Mouse (Mus musculus) lung, embryonic 16.5 days (tissue): ENCODE data around the gene Setd6. TPM values are rescaled to one million over a fixed set of nuclear protein-coding genes. Genes with fewer than 3 reads are reported as not detected.

ENCODE experiments used
- ATAC-seq: fragments of 200-750 bp; cut with Nextera tagmentation; 2 replicates; pipeline ENCODE4 v1.8.0; 2017; ENCODE audit warnings: low read depth, mild to moderate bottlenecking, moderate library complexity
- H3K27ac ChIP-seq: fragments of 300-500 bp; sonication (generic); 2 replicates; pipeline ENCODE4 v1.5.1; 2014; ENCODE audit warnings: mild to moderate bottlenecking, control low read depth, low read length
- H3K27me3 ChIP-seq: fragments of 300-500 bp; sonication (generic); 2 replicates; pipeline ENCODE4 v1.6.1; 2014; ENCODE audit warnings: low read depth, low read length, mixed read lengths; ENCODE audit not compliant: control insufficient read depth, insufficient read depth
- H3K36me3 ChIP-seq: fragments of 300-500 bp; sonication (generic); 2 replicates; pipeline ENCODE4 v1.6.1; 2014; ENCODE audit warnings: low read length; ENCODE audit not compliant: control insufficient read depth, insufficient read depth
- H3K4me1 ChIP-seq: fragments of 300-500 bp; sonication (generic); replicated peaks from 2 replicates; pipeline ENCODE4 v1.6.1; 2014; ENCODE audit warnings: low read length, mixed read lengths; ENCODE audit not compliant: control insufficient read depth, insufficient read depth
- H3K4me2 ChIP-seq: fragments of 300-500 bp; sonication (generic); 2 replicates; pipeline ENCODE4 v1.6.1; 2014; ENCODE audit warnings: low read depth, low read length, control low read depth
- H3K4me3 ChIP-seq: fragments of 300-500 bp; sonication (generic); 2 replicates; pipeline ENCODE4 v1.5.1; 2014; ENCODE audit warnings: mild to moderate bottlenecking, low read length, control low read depth
- H3K9ac ChIP-seq: fragments of 300-500 bp; sonication (generic); 2 replicates; pipeline ENCODE4 v1.6.1; 2014; ENCODE audit warnings: low read length, control low read depth
- H3K9me3 ChIP-seq: fragments of 300-500 bp; sonication (generic); 2 replicates; pipeline ENCODE4 v1.6.1; 2016; ENCODE audit warnings: low read length; ENCODE audit not compliant: control insufficient read depth
- WGBS: fragments of 180-500 bp; shearing (Covaris S2); extraction: QIAGEN DNeasy Blood & Tissue Kit; methylation state at CpG from one replicate; pipeline ENCODE4 v1.1.7; 2014; 5-methylcytosine and 5-hydroxymethylcytosine counted together
- polyA plus RNA-seq: library from polyadenylated mRNA; unstranded; fragments of >200 nt; fragmentation: Nextera tagmentation; extraction: Ambion mirVana; gene quantifications from 2 replicates; pipeline ENCODE4 v1.2.1, GENCODE M21; 2015

The Setd6 gene
- 14.3 and 15.9 TPM in 2 replicates for polyA plus RNA-seq

DNA sequence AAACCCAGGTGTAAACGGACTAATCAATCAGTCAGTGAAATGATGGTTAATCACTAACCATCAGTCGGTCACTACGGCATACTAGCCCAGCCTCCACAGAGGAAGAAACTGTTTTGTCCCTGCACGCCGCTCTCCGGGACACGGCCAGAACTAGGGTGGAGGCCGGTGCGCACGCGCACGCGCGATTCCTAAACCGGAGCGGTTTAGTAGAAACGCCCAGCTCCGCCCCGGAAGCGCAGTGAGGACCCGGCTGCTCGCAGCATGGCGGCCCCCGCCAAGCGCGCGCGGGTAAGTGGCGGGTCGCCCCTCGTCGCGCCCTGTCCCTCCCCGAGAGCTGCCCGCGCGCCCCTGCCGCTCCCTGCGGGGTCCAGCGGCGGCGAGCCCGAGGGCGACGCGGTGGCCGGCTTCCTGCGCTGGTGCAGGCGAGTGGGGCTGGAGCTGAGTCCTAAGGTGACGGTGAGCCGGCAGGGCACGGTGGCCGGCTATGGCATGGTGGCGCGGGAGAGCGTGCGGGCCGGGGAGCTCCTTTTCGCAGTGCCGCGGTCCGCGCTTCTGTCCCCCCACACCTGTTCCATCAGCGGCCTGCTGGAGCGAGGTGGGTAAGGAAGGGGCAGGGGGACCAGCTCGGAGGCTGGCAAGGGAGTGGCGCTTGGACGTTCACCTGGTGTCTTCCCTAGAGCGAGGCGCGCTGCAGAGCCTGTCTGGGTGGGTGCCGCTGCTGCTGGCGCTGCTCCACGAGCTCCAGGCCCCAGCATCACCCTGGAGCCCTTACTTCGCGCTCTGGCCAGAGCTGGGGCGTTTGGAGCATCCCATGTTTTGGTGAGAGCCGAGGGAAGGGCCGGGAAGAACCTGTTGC lies at the start of gene Setd6:
Setd6 (plus strand) TSS at position 206 of the 856 bp plus-strand sequence.
- Histone ChIP-seq H3K9me3 (no peaks in the 10 kb centered on the region), H3K27ac (peak within 1 kb of the TSS; percentile 53), H3K4me2 (peak within 1 kb of the TSS; percentile 70), H3K4me1 (peaks cover 12% of the 10 kb centered on the region), H3K36me3 (peaks cover 20% of the 10 kb centered on the region), H3K9ac (peak within 1 kb of the TSS; percentile 81), H3K4me3 (peak within 1 kb of the TSS; percentile 88), H3K27me3 (no peaks in the 10 kb centered on the region)
- under 1% methylated on average over 64 of the region's 79 CpGs for WGBS
- peak; percentile 83 for ATAC-seq

DNA sequence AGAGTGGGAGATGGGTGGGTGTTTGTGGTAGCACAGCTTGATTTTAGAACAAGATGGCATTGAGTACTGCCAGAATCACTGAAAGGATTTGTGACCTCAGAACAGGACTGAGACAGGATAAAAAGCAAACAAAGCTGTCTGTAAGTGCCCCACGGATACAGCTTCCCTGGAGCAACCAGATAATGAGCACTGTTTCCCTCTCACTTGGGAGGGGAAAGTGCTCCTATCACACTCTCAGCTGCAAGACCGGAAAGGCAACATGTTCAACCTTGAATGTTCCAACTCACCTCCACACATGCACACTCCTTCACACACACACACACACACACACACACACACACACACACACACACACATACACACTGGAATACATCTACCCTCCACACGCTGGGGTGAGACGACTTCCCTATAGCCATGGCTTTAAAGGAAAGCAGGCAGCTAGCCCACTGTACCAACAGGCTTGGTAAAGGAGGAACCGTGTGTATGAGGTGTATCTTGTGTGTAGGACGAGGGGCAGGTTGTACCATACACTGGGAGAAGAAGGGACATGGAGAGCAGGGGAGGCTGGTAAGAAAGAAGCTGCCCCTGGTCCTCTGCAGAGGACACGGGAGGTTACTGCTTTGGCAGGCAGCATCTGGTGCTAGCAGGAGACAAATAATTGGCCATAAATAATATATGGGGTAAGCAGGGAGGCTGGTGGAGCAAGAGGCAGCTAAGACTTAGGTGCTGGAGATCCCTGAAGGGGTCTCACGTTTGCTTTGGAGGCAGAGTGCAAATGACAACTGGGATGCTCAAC lies 47.3 kb upstream of the Setd6 start:
- H3K9ac ChIP-seq = no peak overlapping the region
- no peak overlapping the region for H3K4me2 ChIP-seq
- H3K4me1 ChIP-seq = no peaks in the 10 kb centered on the region; the same call in 1 of the 2 replicates
- no peaks in the 10 kb centered on the region for H3K9me3 ChIP-seq
- ATAC-seq = no peak
- no peaks in the 10 kb centered on the region for H3K36me3 ChIP-seq
- H3K4me3 ChIP-seq = no peak overlapping the region
- WGBS = 34% methylated on average over 8 of the region's 8 CpGs
- H3K27me3 ChIP-seq = no peaks in the 10 kb centered on the region
- H3K27ac ChIP-seq = no peak overlapping the region

DNA sequence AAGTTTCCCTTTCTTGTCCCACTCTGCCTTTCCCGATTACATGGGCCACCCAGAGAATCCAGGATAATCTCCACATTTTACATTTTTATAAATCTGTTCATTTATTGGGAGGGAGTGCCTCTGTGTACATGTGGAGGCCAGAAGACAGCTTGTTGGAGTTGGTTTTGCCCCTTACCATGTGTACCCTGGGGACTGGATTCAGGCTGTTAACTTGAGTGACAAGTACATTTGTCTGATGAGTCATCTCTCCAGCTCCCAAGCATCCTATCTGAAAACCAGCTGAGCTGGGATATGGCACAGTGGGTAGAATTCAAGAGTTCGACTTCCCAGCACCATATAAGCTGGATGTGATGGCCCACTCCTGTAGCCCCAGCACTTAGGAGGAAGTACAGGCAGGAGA lies 45.7 kb upstream of the Setd6 start:
- H3K9ac ChIP-seq = no peak overlapping the region
- H3K4me1 ChIP-seq = no peaks in the 10 kb centered on the region
- no peak overlapping the region for H3K4me3 ChIP-seq
- H3K4me2 ChIP-seq = no peak overlapping the region
- no peaks in the 10 kb centered on the region for H3K9me3 ChIP-seq
- H3K27me3 ChIP-seq = no peaks in the 10 kb centered on the region
- no peak overlapping the region for H3K27ac ChIP-seq
- no peaks in the 10 kb centered on the region for H3K36me3 ChIP-seq
- ATAC-seq = no peak
- WGBS = 78% methylated on average over 2 of the region's 2 CpGs

DNA sequence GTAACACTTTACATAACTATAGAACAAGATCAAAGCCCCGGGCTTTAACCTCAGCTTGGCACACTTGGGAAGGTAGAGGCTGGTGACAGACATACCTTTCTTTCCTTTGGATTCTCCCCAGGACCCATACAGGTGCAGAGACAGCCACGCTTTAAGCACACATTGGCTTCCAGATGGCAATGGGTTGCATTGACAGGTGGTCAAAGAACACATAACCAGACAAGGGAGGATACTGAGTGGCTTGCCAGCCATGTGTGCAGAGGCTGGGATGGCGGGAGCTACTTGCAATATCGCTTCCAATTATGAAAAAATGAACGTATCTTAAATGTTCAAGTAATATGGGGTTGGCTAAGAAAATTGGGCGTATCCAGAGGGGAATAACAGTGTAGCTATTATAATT lies 43.8 kb upstream of the Setd6 start:
- H3K9ac ChIP-seq = no peak overlapping the region
- H3K27ac ChIP-seq = no peak overlapping the region
- no peaks in the 10 kb centered on the region for H3K36me3 ChIP-seq
- no peak overlapping the region for H3K4me2 ChIP-seq
- WGBS = 78% methylated on average over 6 of the region's 6 CpGs
- no peaks in the 10 kb centered on the region for H3K9me3 ChIP-seq
- ATAC-seq = no peak
- no peak overlapping the region for H3K4me3 ChIP-seq
- peaks cover 14% of the 10 kb centered on the region for H3K27me3 ChIP-seq
- H3K4me1 ChIP-seq = no peaks in the 10 kb centered on the region

DNA sequence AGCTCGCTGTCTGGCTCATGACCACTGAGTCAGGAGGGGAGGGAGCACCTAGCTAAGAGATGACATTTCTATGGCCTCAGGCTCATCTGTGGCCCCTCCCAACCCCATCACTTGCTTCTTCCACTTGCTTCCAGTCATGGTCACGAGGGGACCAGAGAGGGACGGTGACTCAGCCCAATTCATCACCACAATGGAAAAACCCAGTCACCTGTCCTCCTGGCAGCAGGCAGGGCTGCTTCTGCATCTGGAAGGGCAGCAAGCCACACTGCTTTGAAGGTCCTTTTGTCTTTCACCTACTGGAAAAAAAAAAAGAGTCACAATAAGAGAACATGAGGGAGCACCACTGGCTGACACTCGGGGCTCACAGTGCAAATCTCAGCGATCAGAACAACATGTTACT lies 42.9 kb upstream of the Setd6 start:
- WGBS = 62% methylated on average over 5 of the region's 5 CpGs
- Histone ChIP-seq H3K9me3 (no peaks in the 10 kb centered on the region), H3K4me3 (no peak overlapping the region), H3K27ac (no peak overlapping the region), H3K4me1 (peaks cover 7% of the 10 kb centered on the region), H3K27me3 (peaks cover 23% of the 10 kb centered on the region), H3K4me2 (no peak overlapping the region), H3K36me3 (no peaks in the 10 kb centered on the region), H3K9ac (no peak overlapping the region)
- ATAC-seq = no peak

DNA sequence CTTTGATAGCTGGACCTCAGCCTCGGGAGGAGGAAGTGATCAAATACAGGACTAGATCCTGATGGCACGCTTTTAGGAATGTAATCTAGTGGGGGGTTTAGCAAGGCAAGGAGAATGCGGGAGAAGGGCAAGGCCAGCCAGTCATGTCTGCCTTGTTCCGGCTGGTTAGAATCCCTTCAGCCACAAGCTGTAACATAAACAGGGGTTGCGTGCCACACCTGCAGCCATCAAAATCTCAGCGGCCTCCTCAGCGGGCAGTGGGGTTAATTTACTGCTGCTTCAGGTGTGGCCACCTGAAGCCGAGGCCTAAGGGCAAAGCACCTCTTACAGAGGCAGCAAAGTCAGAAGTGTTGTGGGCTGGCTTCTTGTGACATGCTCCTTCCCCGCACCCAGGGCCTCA lies 39.0 kb upstream of the Setd6 start, which contains the start of gene Ndrg4:
Ndrg4 (plus strand) TSS at position 350 of the 400 bp plus-strand sequence.
- Histone ChIP-seq H3K9me3 (no peaks in the 10 kb centered on the region), H3K27me3 (peaks cover 53% of the 10 kb centered on the region), H3K4me1 (peaks cover 11% of the 10 kb centered on the region), H3K4me3 (peak within 1 kb of the TSS; percentile 62), H3K9ac (peak within 1 kb of the TSS; percentile 56), H3K4me2 (peak within 1 kb of the TSS; percentile 99), H3K36me3 (no peaks in the 10 kb centered on the region), H3K27ac (no peak within 1 kb of the TSS)
- 34% methylated on average over 9 of the region's 9 CpGs for WGBS
- ATAC-seq = no peak

DNA sequence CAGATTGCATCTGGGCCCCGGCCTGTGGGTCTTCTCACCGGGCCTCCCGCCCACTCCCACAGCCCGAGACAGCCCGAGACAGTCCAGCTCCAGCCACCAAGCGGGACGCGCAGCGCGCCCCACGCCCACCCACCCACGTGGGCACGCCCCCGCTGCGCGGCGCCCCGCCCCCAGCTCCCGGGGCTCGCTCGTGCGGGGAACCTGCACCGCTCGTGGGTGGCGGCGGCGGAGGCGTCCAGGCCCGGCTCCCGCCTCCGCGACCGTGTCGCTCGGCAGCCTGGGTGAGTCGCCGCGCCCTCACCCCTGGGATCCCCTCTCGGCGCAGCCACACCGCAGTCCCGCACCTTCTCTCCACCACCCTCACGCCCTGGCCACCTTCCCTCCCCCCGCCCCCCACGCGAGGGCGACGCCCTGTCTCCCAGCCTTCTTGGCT lies 38.1 kb upstream of the Setd6 start:
- H3K4me1 ChIP-seq = peaks cover 11% of the 10 kb centered on the region
- peak overlapping the region; percentile 56 for H3K9ac ChIP-seq
- H3K27me3 ChIP-seq = peaks cover 53% of the 10 kb centered on the region
- no peaks in the 10 kb centered on the region for H3K36me3 ChIP-seq
- ATAC-seq = peak; percentile 53
- 0% methylated on average over 10 of the region's 48 CpGs for WGBS
- peak overlapping the region; percentile 99 for H3K4me2 ChIP-seq
- peak overlapping the region; percentile 62 for H3K4me3 ChIP-seq
- no peak overlapping the region for H3K27ac ChIP-seq
- H3K9me3 ChIP-seq = no peaks in the 10 kb centered on the region

DNA sequence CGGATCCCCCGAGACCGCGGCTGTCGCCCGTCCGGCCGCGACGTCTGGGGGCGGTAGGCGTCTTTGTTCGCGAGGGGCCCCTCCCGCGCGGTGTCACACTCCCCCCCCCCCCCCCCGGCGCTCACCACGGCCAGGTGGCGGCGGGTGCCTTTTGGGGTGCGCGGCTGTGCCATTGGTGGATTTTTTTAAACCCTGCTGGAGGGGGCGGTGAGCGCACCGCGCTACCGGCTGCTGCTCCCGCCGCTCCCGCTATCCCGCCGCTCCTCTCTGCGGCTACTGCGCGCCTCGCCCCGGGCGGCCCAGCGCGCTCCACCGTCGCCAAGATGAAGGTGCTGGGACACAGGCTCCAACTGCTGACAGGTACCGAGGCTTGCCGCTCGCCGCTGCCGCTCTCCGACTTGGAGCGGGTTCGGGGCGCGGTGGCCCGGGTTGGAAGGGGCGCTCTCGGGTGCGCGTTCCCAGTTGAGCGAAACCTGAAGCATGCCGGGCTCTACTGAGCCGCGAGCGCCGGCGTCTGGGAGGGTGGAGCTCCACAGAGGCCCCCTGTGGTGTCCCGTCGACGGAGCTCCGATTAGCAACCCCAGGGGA lies 37.6 kb upstream of the Setd6 start:
- peak overlapping the region; percentile 56 for H3K9ac ChIP-seq
- peaks cover 53% of the 10 kb centered on the region for H3K27me3 ChIP-seq
- peak; percentile 53; the same call in 1 of the 2 replicates for ATAC-seq

More for the DNA sequence above, 37.6 kb upstream of the Setd6 start:
- WGBS = under 1% methylated on average over 64 of the region's 70 CpGs
- Histone ChIP-seq H3K4me3 (peak overlapping the region; percentile 62), H3K4me2 (peak overlapping the region; percentile 99), H3K36me3 (no peaks in the 10 kb centered on the region), H3K9me3 (no peaks in the 10 kb centered on the region), H3K4me1 (peaks cover 11% of the 10 kb centered on the region), H3K27ac (no peak overlapping the region)
